Mouse (Mus musculus) thymus, postnatal 25 days (tissue): ENCODE data around the gene Carf.
"Not testable (repeated sequence)": the region's sequence is repeated elsewhere in the genome, so short reads cannot be mapped to it uniquely, and the experiment has no call there.

Experiments
- DNase-seq: peaks from one replicate; pipeline ENCODE4 v3.0.0; 2022

The Carf gene

GRCm38 (mm10) chr1:60098024-60098781 lies at the start of gene Carf, which contains the start of gene Wdr12:
Carf (plus strand) TSS chr1:60098247.
Wdr12 (minus strand) TSS chr1:60098645.
- peak; percentile 96 for DNase-seq

DNA sequence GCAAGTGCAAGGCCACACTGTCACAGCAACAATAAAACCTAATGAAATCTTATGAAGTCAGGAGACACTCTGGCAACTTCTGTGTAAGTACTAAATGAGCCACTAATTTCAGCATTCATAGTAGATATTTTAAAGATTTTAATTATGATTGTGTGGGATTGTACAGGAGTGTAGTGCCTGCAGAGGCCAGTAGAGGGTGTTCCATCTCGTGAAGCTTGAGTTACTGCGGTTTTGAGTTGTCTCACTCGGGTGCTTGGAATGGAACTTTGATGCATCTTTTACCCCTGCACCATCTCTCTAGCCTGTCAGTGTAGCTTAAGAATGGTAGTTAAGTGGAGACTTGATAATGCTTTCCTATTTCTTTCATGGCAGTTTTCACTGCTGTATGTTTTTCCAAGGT lies 43.4 kb upstream of the Carf start:
- DNase-seq = no peak

- DNase-seq = no peak
Observed at GRCm38 (mm10) chr1:60056310-60056709, 41.7 kb upstream of the Carf start.

DNA sequence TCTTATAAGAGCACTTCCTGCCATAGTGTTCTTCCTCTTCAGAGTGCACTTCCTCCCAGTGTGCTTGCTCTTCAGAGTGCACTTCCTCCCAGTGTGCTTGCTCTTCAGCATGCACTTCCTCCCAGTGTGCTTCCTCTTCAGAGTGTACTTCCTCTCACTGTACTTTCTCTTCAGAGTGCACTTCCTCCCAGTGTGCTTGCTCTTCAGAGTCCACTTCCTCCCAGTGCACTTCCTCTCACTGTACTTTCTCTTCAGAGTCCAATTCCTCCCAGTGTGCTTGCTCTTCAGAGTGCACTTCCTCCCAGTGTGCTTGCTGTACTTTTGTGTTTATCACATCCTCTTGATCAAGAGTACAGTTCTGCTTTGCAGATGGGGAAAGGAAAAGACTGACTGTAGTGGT lies 27.3 kb upstream of the Carf start:
- DNase-seq = not testable (repeated sequence)

DNA sequence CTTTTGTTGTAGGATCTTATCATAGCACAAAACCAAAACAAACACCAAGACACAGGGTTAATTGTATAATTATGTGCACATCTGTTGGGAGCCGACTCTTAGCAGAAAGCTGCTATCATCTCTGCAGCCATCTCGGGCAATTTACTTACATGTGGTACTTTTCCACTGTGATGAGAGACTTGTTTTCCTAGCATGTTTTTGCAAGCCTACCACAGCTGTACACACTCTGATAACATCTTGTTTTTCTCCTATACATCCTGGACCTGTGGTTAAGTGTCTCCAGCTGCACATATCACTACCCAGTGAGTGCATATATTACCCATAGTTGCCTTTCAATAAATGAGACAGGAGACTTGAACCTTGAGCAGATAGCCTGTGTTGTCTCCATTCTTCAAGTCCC lies 23.1 kb upstream of the Carf start:
- DNase-seq = peak; percentile 46

DNA sequence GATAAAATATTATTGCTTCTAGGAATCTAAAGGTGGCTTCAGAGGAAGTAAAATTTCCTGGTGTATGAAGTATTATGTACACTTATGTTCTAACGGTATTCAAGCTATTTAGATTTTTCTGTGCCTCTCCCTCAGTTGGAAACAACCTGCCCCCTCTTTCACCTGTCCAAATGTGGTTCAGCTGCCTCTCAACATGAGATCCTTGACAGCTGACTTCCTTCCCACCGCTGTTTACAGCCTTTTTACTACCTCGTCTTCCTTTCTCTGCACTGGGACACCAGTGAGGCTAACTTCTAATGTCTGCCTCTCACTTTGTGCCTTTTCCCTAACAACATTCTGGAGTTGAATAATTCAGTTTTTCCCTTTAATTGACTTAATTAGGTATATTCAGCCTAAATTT lies 22.5 kb upstream of the Carf start:
- no peak for DNase-seq

GRCm38 (mm10) chr1:60076411-60076810 lies 21.6 kb upstream of the Carf start:
- no peak for DNase-seq

DNA sequence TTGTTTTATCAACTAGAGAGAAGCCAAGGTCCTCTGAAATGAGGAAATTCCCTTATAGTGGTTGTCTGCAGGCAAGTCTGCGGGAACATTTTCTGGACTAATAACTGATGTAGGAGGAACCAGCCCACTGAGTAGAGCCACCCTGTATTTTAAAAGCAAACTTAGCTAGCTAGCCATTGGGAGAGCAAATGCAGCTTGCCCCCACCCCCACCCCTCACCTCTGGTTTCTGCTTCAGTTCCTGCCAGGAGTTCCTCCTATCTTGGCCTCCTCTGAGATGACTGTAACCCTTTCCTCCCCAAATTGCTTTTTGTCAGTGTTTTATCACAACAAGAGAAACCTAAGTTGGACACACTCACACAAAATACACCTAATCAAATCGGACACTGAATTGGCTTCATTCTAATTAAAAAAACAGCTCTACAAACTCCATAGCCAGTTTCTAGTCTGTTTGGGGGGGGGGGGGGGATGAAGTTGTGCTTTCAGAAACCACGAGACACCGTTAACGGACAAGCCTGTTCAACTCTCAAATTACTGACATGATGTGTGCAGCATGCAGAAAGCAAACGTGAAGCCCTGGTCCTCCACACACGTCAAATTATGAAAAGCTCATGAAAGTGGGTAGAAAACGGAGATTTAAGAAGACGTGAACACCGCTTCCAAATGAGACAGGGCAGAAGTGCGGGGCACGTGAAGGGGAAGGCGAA lies 1.3 kb upstream of the Carf start:
- DNase-seq = no peak

DNA sequence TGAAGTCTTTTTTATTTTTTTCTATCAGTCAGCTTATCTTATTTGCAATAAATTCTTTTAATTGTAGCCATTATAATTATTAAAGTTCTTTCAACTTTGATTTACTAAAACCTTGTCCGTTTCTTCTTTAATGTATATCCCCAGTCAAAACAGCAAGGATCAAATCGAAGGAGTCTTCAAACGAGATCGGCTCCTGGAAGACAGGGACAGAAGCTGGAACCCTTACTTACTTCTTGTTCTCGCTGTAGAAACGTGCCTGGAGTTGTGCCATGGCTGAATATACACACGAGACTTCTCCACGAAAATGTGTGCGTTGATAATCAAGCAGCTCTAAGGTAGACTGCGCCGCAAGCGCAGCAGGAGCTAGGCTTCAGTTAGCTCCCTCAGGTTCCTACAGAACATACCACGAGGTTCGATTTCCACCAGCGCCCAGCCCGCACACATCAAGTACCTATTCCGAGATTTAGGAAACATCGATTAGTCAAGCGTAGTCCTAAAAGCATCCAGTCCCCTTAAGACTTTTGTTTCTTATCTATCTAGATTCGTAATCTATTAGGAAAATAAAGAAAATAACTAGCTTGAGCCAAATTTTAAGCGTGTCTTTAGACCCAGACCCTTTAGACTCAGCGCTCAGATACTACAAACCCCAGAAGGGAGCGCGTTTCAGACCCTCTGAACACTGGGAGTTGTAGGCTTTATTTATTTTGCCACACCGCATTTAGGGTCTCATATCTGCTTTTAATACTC lies 597 bp upstream of the Carf start:
- DNase-seq = peak; percentile 60

- no peak for DNase-seq
Observed at GRCm38 (mm10) chr1:60098839-60099238, 792 bp downstream of the Carf start.

GRCm38 (mm10) chr1:60104582-60104981 lies 6.5 kb downstream of the Carf start:
- DNase-seq = no peak

- DNase-seq = no peak
Observed at GRCm38 (mm10) chr1:60117721-60118455, 19.8 kb downstream of the Carf start.

DNA sequence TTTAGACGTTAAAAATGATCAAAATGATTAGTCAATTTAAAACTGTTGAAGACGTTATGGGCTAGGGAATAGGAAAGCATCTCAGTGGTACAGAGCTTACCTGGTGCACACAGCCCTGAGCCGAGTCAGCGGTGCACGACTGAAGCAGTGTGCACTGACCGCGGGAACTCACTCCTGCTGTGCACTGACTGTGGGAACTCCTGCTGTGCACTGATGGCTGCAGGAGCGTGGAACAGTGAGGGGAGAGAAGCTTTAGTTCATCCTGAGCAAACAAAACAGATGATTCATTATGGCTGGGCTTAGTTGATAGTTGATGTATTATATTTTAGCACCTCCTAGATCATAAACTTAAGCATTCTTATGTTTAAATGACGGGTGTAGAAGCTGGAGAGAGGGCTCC lies 39.3 kb downstream of the Carf start:
- no peak for DNase-seq

DNA sequence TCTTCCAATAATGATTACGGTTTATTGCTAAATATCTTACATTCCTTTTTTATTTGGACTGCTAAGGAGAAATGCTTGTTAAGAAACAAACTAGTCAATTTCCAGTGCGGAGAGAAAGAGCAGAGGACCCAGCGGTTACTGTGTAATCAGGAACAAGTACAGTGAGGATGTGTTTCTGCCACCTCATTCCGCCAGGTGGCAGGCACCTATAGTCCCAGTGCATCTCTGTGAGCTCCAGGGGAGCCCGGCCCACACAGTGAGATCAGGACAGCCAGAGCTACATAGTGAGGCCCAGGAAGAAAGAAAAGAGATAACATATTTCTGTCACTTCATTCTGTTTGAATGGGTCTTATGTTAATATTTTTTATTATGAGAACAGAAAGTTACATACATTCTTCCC lies 54.7 kb downstream of the Carf start:
- DNase-seq = no peak

DNA sequence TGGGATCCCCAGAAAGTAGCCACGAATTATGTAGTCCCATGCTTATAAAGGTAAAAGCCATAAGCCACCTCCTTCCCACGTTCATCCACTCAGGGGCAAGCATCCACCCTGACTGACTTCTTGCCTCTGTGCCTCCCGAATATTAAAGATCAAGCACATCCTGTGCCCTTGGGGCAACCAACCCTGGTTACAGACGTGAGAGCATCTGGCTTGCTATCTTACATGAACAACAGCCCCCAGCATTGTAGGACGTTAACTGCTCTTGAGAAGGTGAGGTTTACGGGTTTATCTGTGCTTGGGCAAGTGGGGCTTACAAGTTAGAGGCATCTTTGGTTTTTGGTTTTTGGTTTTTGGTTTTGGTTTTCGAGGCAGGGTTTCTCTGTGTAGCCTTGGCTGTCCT lies 58.6 kb downstream of the Carf start:
- DNase-seq = no peak

GRCm38 (mm10) chr1:60158411-60158810 lies 60.4 kb downstream of the Carf start:
- DNase-seq = peak; percentile 66

DNA sequence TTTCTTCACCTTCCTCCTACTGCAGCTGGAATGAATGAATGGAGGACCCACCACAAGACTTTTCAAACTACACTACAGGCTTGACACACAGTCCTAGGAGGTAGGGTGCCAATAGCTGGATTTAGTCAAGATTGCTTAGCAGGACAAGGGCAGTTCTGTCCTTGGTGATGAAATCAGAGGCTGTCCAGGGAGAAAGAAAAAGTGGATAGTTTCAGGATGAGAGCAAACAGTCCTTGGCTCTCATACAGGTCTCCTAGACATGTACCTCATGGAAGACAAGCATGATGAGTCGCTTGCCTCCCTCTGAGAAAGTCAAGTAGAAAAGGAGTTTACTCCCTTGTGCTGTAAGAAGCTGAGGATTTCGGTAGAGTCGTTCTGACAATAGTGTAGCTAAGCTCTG lies 65.6 kb downstream of the Carf start:
- DNase-seq = no peak

GRCm38 (mm10) chr1:60169626-60170025 lies 71.6 kb downstream of the Carf start:
- DNase-seq = no peak

GRCm38 (mm10) chr1:60170251-60170650 lies 72.2 kb downstream of the Carf start:
- DNase-seq = no peak

DNA sequence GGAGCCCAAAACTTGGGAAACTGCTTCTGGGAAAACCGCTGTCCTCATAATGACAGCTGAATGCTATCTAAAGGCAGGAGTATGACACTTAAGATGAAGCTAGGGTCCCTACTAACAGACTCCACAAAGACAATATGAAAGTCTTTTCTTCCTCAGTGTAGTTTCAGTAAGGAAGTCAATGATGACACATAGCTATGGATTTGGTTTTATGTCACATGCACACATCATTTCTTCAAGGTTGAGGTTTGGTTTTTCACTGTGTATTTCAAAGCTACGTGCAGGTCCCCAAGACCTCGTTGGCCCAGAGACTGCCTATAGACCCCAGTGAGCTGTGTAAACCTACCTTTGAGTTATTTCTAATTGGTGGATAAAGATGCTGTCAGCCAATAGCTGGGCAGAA lies 75.1 kb downstream of the Carf start:
- DNase-seq = no peak

DNA sequence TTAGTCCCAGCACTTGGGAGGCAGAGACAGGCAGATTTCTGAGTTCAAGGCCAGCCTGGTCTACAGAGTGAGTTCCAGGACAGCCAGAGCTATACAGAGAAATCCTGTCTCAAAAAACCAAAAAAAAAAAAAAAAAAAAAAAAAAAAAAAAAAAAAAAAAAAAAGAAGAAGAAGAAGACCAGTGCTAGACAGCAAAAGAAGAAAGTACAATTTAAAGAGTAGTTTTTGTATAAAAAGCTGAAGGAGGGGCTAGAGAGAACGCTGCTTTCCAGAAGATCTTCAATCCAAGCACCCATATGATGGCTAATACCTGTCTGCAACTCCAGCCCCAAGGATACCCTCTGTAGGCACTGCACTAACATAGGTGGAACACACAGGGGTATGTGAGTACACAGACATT lies 79.8 kb downstream of the Carf start:
- DNase-seq = not testable (repeated sequence)

DNA sequence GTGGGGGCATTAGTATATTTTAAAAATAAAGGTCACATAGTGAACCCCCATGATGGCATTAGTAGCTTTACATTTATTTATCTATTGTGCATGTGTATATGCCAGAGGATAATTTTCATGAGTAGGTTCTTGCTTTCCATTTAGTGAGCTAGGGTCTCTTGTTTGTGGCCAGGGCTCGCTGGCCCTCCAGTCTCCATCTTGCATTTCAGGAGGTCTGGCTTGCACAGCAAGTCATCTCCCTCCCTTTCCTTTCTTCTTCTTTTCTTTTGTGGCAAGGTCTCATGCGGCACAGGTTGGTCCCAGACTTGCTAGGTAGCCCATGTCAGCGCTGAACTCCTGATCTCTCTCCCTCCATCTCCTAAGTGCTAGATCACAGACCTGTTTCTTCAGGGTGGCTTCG lies 81.3 kb downstream of the Carf start:
- no peak for DNase-seq
